Mouse (Mus musculus): ENCODE measurements around the gene Arntl2.

DNA sequence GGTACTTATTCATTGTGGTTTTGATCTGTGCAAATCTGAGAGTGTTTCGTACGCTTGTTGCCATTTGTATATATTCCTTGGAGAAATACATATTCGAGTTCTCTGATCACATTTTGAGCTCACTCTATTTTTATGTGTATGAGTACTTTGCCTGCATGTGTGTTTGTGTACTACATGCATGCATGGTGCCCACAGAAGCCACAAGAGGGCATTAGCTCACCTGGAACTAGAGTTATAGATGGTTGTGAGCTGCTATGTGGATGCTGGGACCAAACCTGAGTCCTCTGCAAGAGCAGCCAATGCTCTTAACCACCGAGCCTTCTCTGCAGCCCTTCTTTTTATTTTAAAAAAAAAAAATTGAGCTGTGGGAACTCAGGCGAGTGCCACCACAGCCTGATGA is 42.5 kb downstream of the Arntl2 start:
- TF ChIP-seq EP300 (IDR thresholded peaks at IDR 0.05; ENCODE audit: low read length) (no peak), UBTF (IDR thresholded peaks at IDR 0.05; ENCODE audit: low read depth, low read length) (no peak), CTCF (conservative IDR thresholded peaks at IDR 0.05 in 1 of 2, IDR thresholded peaks at IDR 0.05 in 1 of 2; ENCODE audit: low read depth in 2 of 2, low read length in 2 of 2) (peak in 1 of 2 experiments; percentile 34; a peak in 2 of 4 replicates), JUND (conservative IDR thresholded peaks at IDR 0.05; ENCODE audit: low read depth, low read length) (no peak), CHD1 (IDR thresholded peaks at IDR 0.05; ENCODE audit: low read depth, low read length) (no peak)

Data from CH12.LX (cell line).